ENCODE assay signal across 7 mouse cellular contexts in the genomic region with DNA sequence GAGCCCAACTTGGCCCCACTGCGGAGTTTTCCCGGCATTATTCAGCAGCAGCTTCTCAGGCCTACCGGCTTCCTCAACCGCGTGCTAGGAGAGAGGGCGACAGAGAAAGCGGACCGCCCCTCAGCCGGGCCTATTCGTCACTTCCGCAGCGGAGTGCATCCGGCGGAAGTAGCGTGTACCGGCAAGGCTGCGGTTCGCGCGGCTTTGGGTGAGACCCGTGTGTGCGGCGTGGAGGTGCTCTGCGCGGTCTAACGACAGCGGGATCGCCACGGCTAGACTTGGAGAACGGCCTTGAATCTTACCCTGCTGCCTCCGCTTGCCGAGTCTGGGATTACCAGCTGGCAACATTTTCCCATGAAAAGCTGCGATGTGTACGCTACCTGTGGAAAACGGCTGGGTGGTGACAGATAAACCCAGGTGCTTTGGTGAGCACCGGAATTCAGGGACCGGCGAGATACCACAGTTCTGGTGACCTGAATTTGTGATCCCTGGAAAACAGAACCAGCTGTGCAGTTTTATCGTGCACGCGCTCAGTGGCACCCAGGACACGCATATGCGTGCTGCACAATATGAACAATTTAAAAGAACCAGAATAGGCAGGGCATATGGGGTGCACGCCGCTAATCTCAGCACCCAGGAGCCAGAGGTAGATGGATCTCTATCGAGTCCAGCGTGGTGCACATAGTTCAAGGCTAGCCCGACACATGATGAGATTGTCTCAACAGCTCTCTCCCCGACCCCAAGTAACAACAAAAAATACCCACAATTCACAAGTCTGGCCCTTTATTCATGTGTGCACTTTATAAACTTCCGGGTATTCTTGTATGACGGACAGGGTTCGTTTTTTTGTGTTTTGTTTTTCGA. TPM values are rescaled to one million over a fixed set of nuclear protein-coding genes. Genes with fewer than 3 reads are reported as not detected.
A peak's percentile ranks its signal among the peaks of the same experiment; 100 is the strongest.
DNase-seq lines count a peak whose midpoint lies in the region; ATAC-seq lines count a peak whose summit lies in the region.

A gene (minus strand): TSS at position 105 of the 864 bp plus-strand sequence.

- no peaks in the 10 kb centered on the region for H3K27me3 ChIP-seq in embryonic facial prominence, embryonic 10.5 days (replicated peaks; ENCODE audit: low read depth, poor library complexity, severe bottlenecking)
- H3K27me3 ChIP-seq in limb, embryonic 10.5 days (ENCODE audit: low read depth, poor library complexity, severe bottlenecking) = no peaks in the 10 kb centered on the region
- no peaks in the 10 kb centered on the region for H3K27me3 ChIP-seq in midbrain, embryonic 13.5 days

- peak; percentile 94 for DNase-seq in adrenal gland, postnatal 10 days
- DNase-seq in embryonic facial prominence, embryonic 10.5 days (ENCODE audit: low spot score) = peak; percentile 95
- peak; percentile 79 for DNase-seq in kidney, adult 11 months
- peak; percentile 98 for DNase-seq in limb, embryonic 10.5 days (ENCODE audit: low spot score)
- DNase-seq in spleen, adult 12 weeks (ENCODE audit: low spot score) = peak; percentile 81

- peaks cover 26% of the 10 kb centered on the region for H3K36me3 ChIP-seq in embryonic facial prominence, embryonic 10.5 days (replicated peaks)
- peaks cover 25% of the 10 kb centered on the region for H3K36me3 ChIP-seq in limb, embryonic 10.5 days
- peaks cover 12% of the 10 kb centered on the region for H3K36me3 ChIP-seq in midbrain, embryonic 13.5 days

- no peaks in the 10 kb centered on the region for H3K9me3 ChIP-seq in embryonic facial prominence, embryonic 10.5 days
- no peaks in the 10 kb centered on the region for H3K9me3 ChIP-seq in limb, embryonic 10.5 days (replicated peaks)
- no peaks in the 10 kb centered on the region for H3K9me3 ChIP-seq in midbrain, embryonic 13.5 days

- 7% methylated on average over 53 of the region's 53 CpGs for WGBS in embryonic facial prominence, embryonic 10.5 days
- WGBS in limb, embryonic 10.5 days = 7% methylated on average over 53 of the region's 53 CpGs
- WGBS in midbrain, embryonic 13.5 days = 6% methylated on average over 53 of the region's 53 CpGs

- peak within 1 kb of the TSS; percentile 86 for H3K4me3 ChIP-seq in embryonic facial prominence, embryonic 10.5 days
- peak within 1 kb of the TSS; percentile 94 for H3K4me3 ChIP-seq in limb, embryonic 10.5 days
- peak within 1 kb of the TSS; percentile 84 for H3K4me3 ChIP-seq in midbrain, embryonic 13.5 days (replicated peaks)

- peak; percentile 94 for ATAC-seq in granulocyte monocyte progenitor cell, adult 5-6 weeks (replicated peaks; ENCODE audit: poor library complexity, severe bottlenecking)
- peak; percentile 100 for ATAC-seq in midbrain, embryonic 13.5 days

- peak within 1 kb of the TSS; percentile 75 for H3K9ac ChIP-seq in midbrain, embryonic 13.5 days (replicated peaks)

- peak within 1 kb of the TSS; percentile 88 for H3K27ac ChIP-seq in embryonic facial prominence, embryonic 10.5 days (replicated peaks)
- peak within 1 kb of the TSS; percentile 89 for H3K27ac ChIP-seq in limb, embryonic 10.5 days
- H3K27ac ChIP-seq in midbrain, embryonic 13.5 days = peak within 1 kb of the TSS; percentile 77

- H3K4me1 ChIP-seq in embryonic facial prominence, embryonic 10.5 days = peaks cover 18% of the 10 kb centered on the region
- H3K4me1 ChIP-seq in limb, embryonic 10.5 days = peaks cover 15% of the 10 kb centered on the region
- peaks cover 30% of the 10 kb centered on the region for H3K4me1 ChIP-seq in midbrain, embryonic 13.5 days (replicated peaks)

- peak within 1 kb of the TSS; percentile 93 for H3K4me2 ChIP-seq in midbrain, embryonic 13.5 days (replicated peaks)

RNA-seq across cellular contexts. Expression of the gene that starts here (rescaled TPM):
- 10 to 100 TPM; 52.2 to 54.8 TPM for total RNA-seq in adrenal gland, postnatal 10 days (2021)
- 35.1 and 36.7 TPM in 2 replicates for polyA plus RNA-seq in embryonic facial prominence, embryonic 10.5 days (2016; fragmentation: Nextera tagmentation; extraction: Ambion mirVana)
- 103 and 110 TPM in 2 replicates for total RNA-seq in granulocyte monocyte progenitor cell, adult 5-6 weeks (2014; fragmentation: Nextera tagmentation)
- 167 and 199 TPM in 2 replicates for total RNA-seq in granulocyte monocyte progenitor cell, adult 5-6 weeks (2017)
- polyA plus RNA-seq in limb, embryonic 10.5 days (2016; fragmentation: Nextera tagmentation; extraction: Ambion mirVana) = 33.3 and 42.1 TPM in 2 replicates
- 18.2 and 20.0 TPM in 2 replicates for polyA plus RNA-seq in midbrain, embryonic 13.5 days (2015; fragmentation: Nextera tagmentation; extraction: Ambion mirVana)

Comparison
In these comparisons a context has a peak if more than half of its experiments do, and no peak if none do; other contexts are left out.
1. Peak in every context shown above with its lines: DNase-seq, ATAC-seq, H3K4me3 ChIP-seq and H3K27ac ChIP-seq.